Mouse (Mus musculus) hindbrain, embryonic 10.5 days (tissue): ENCODE measurements at regions not wholly inside any gene's neighbourhood (a gene's known extent, or its start where the extent isn't known, plus 50 kb on each side); places are given as distances from the start of the nearest gene placed in this dataset.

Experiments
- DNase-seq: peaks from one replicate; pipeline ENCODE4 v3.0.0-alpha.2; 2017; ENCODE audit warnings: low spot score
- H3K27ac ChIP-seq: fragments of 300-500 bp; sonication (generic); 2 replicates; pipeline ENCODE4 v1.5.1; 2016; ENCODE audit warnings: mild to moderate bottlenecking, moderate library complexity
- H3K27me3 ChIP-seq: fragments of 300-500 bp; sonication (generic); 2 replicates; pipeline ENCODE4 v1.6.1; 2016; ENCODE audit warnings: mild to moderate bottlenecking; ENCODE audit not compliant: poor library complexity, insufficient read depth, severe bottlenecking
- H3K36me3 ChIP-seq: fragments of 300-500 bp; sonication (generic); 2 replicates; pipeline ENCODE4 v1.6.1; 2016; ENCODE audit warnings: mild to moderate bottlenecking, moderate library complexity
- H3K4me1 ChIP-seq: fragments of 300-500 bp; sonication (generic); replicated peaks from 2 replicates; pipeline ENCODE4 v1.6.1; 2016; ENCODE audit warnings: mild to moderate bottlenecking
- H3K4me3 ChIP-seq: fragments of 300-500 bp; sonication (generic); 2 replicates; pipeline ENCODE4 v1.5.1; 2016; ENCODE audit warnings: mild to moderate bottlenecking, moderate library complexity
- H3K9me3 ChIP-seq: fragments of 300-500 bp; sonication (generic); 2 replicates; pipeline ENCODE4 v1.6.1; 2016; ENCODE audit warnings: mild to moderate bottlenecking, moderate library complexity
- WGBS: fragments of 180-500 bp; shearing (Covaris S2); methylation state at CpG from one replicate; pipeline ENCODE4 v1.1.7; 2016; 5-methylcytosine and 5-hydroxymethylcytosine counted together

- H3K9me3 ChIP-seq = no peaks in the 10 kb centered on the region
- WGBS = 96% methylated on average over 3 of the region's 3 CpGs
- no peaks in the 10 kb centered on the region for H3K4me1 ChIP-seq
- no peaks in the 10 kb centered on the region for H3K27me3 ChIP-seq
- no peaks in the 10 kb centered on the region for H3K36me3 ChIP-seq
- H3K27ac ChIP-seq = no peak overlapping the region
- no peak overlapping the region for H3K4me3 ChIP-seq
- DNase-seq = no peak
Measured at GRCm38 (mm10) chrX:117272809-117273208, 258.3 kb downstream of the H2afb1 start.

DNA sequence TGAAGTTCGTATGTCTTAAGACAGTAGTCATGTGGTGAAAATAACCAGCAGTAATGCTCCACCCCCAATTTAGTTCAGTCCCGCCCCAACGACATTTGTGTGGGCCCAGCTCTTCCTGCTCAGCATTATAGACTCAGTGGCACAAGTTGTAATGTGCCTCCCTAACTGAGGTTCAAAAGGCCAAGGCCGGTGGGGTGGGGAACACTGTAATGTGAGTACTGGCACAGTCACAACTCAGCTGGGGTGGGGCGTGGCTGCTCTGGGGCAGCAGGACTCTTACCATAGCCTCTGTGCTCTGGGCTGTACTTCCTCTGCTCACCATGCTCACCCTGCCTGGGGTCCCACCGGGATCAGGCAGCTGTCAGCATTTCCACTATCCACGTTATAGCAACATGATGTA lies 283.9 kb downstream of the H2afb1 start:
- Histone ChIP-seq H3K36me3 (no peaks in the 10 kb centered on the region), H3K9me3 (no peaks in the 10 kb centered on the region), H3K27me3 (no peaks in the 10 kb centered on the region), H3K27ac (no peak overlapping the region), H3K4me1 (no peaks in the 10 kb centered on the region), H3K4me3 (no peak overlapping the region)
- WGBS = 80% methylated on average over 7 of the region's 7 CpGs
- DNase-seq = no peak

DNA sequence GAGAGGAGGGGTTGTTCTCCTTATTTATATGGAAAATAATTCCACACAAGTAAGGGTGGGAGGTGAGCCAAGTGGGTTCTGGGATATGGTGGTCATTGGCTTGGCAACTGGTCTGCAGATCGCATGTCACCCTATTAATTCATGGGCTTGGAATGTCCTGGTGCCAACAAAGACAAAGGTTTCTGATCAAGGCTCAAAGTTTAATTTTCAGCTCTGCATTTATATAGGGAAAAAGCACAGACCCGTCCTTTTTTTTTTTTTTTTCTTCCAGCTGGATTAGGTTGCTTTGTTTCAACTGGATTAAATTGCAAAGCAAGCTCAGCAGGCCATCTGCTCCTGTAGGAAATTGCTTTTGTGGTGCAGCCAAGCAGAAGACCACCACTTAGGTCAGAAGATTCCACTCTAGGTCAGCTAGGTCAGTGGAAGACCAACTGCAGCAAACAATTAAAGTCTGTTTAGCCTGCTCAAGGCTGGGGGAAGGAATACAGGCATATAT lies 285.2 kb downstream of the H2afb1 start:
- Histone ChIP-seq H3K4me3 (no peak overlapping the region), H3K27me3 (no peaks in the 10 kb centered on the region), H3K36me3 (no peaks in the 10 kb centered on the region), H3K4me1 (no peaks in the 10 kb centered on the region), H3K27ac (no peak overlapping the region), H3K9me3 (no peaks in the 10 kb centered on the region)
- WGBS = 14% methylated on average over 2 of the region's 2 CpGs
- DNase-seq = peak; percentile 10
